Mouse (Mus musculus): ENCODE data around the gene Mapk3. TPM values are rescaled to one million over a fixed set of nuclear protein-coding genes. Genes with fewer than 3 reads are reported as not detected.

Gene Mapk3
- polyA plus RNA-seq, 1 experiment, result 132 TPM

DNA sequence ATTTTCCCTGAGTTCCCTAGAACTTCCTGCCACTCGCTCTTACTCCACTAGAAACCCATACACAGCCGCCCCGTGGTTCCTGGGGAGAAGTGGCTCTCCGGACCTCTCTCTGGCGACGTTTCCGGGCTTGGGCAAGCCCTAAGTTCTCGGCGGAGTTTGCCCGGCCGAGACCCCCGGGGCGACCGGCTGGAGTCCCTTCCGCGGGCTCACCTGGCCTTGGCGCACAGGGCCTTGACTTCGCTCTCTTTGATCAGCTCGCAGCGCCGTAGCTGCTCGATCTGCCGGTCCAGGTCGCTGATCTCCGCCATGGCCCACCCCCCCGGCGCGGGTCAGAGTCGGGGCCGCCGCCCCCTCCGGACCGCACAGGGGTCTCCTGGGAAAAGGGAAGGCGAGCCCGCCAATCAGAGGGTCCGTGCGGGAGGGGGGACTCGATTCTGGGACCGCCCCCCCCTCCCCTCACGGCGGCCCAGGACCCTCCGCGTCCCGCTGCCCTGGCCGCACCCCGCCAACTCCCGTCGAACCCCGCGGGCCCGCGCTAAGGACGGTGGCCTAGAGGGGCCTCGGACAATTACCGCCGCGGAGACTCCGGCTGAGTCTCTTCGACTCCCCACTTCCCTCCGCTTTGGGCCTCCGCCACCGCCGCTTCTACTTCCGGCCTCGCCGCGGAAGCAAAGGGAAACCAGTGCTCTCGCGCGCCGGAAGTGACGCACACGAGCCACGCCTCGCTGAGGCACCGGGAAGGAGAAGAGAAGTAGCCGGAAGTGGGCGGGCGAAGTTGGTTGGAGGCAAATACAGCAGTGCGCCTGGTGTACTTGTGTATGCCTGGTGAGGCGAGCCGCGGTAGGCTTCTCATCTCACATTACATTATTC lies 32.7 kb downstream of the Mapk3 start, which contains the start of gene Ppp4c:
Gene Ppp4c (minus strand): TSS at position 646 of the 870 bp plus-strand sequence.
- Histone ChIP-seq H3K27ac (ENCODE audit: insufficient read depth, low read length) (peak within 1 kb of the TSS; percentile 84), H3K4me1 (ENCODE audit: control insufficient read depth, insufficient read depth, low read length) (peaks cover 2% of the 10 kb centered on the region), H3K4me3 (ENCODE audit: insufficient read depth, low read length) (peak within 1 kb of the TSS; percentile 97)
- no peak for TF ChIP-seq CTCF (IDR thresholded peaks at IDR 0.05; ENCODE audit: borderline replicate concordance, insufficient read depth, low read length)
- peak; percentile 84 for TF ChIP-seq POLR2A (IDR thresholded peaks at IDR 0.05; ENCODE audit: low read depth, low read length)

DNA sequence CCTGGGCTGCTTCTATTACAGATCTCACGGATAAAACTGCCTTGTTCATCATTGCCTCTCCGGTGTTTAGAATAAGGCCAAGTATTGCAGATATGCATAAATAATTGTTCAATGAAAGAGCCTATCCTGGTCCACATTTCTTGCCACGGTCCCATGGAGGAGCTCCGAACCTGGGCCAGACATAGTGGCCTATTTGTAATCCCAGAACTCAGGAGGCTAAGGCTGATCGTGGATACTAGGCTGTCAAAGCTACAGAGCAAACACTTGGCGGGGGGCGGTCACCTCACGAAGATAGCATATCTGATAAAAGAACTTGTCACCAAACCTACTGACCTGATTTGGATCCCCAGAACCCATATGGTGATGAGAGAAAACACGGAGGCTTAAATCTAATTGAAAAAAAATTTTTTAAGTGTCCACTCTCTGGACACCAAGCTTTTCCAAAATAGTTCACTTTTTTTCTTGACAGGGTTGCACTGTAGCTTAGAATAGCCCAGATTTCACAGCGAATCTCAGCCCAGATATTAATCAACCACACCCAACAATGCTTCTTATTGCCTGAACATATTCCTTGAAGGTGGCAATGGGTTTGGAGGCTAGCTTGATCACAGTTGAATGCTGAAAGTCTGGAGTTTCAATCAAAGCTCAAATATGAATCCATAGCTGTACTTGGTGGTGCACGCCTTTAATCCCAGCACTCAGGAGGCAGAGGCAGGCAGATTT lies 33.5 kb downstream of the Mapk3 start:
- no peak for TF ChIP-seq CTCF (IDR thresholded peaks at IDR 0.05; ENCODE audit: borderline replicate concordance, insufficient read depth, low read length)
- no peak; the same call in 1 of the 2 replicates for TF ChIP-seq POLR2A (IDR thresholded peaks at IDR 0.05; ENCODE audit: low read depth, low read length)
- peak overlapping the region; percentile 49; the same call in 1 of the 2 replicates for H3K27ac ChIP-seq (ENCODE audit: insufficient read depth, low read length)
- peaks cover 2% of the 10 kb centered on the region for H3K4me1 ChIP-seq (ENCODE audit: control insufficient read depth, insufficient read depth, low read length)
- H3K4me3 ChIP-seq (ENCODE audit: insufficient read depth, low read length), result peak overlapping the region; percentile 16; the same call in 1 of the 2 replicates

DNA sequence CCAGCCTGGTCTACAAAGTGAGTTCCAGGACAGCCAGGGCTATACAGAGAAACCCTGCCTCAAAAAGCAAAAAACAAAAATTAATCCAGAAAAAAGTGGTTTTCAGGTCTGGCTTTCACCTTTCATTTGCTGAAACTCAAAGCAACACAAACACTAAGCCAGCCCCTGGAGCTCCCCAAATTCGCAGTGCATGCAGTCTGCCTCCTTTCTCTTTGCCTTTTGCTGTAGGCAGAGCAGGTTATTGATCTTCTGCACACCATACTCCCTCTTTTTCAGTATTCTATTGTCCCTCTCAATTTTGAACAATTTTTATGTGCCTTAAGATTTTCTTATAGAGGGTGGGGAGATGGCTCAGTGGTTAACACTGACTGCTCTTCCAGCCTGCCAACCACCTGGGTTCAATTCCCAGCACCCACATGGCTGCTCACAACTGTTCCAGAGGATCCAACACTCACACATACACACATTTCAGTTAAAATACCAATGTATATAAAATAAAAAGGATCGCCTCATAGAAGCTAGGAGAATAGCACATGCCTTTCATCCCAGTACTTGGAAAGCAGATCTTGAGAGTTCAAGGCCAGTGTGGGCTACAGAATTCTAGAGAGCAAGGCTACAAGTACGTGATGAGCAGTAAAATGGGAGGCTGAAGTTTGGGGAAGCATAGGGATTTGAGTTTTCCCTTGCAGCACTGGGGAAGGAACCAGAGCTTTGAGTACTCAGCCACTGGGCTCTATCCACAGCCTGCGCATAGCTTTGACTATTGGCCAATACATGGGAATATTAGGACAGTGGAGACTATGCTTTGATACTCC lies 34.3 kb downstream of the Mapk3 start:
- TF ChIP-seq POLR2A (IDR thresholded peaks at IDR 0.05; ENCODE audit: low read depth, low read length) (peak; percentile 28), CTCF (IDR thresholded peaks at IDR 0.05; ENCODE audit: borderline replicate concordance, insufficient read depth, low read length) (no peak)
- Histone ChIP-seq H3K4me1 (ENCODE audit: control insufficient read depth, insufficient read depth, low read length) (peaks cover 2% of the 10 kb centered on the region), H3K4me3 (ENCODE audit: insufficient read depth, low read length) (no peak overlapping the region), H3K27ac (ENCODE audit: insufficient read depth, low read length) (no peak overlapping the region)

DNA sequence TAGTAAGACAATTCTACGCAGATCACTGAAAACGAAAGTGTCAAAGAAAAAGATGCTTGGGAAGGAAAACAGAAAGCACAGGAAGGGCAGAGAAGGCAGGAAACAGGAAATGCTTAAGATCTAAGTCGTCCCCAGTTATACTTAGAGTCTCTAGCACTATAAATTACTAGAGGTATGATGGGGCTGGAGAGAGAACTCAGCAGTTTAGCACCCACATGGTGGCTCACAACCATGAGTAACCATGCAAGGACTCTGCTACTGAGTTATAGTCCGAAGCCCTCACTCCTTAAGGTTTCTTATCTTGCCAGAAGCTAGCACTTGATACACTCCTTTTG lies 34.8 kb downstream of the Mapk3 start:
- peaks cover 2% of the 10 kb centered on the region for H3K4me1 ChIP-seq (ENCODE audit: control insufficient read depth, insufficient read depth, low read length)
- TF ChIP-seq POLR2A (IDR thresholded peaks at IDR 0.05; ENCODE audit: low read depth, low read length), result no peak
- TF ChIP-seq CTCF (IDR thresholded peaks at IDR 0.05; ENCODE audit: borderline replicate concordance, insufficient read depth, low read length), result no peak
- H3K27ac ChIP-seq (ENCODE audit: insufficient read depth, low read length), result no peak overlapping the region
- H3K4me3 ChIP-seq (ENCODE audit: insufficient read depth, low read length), result no peak overlapping the region

DNA sequence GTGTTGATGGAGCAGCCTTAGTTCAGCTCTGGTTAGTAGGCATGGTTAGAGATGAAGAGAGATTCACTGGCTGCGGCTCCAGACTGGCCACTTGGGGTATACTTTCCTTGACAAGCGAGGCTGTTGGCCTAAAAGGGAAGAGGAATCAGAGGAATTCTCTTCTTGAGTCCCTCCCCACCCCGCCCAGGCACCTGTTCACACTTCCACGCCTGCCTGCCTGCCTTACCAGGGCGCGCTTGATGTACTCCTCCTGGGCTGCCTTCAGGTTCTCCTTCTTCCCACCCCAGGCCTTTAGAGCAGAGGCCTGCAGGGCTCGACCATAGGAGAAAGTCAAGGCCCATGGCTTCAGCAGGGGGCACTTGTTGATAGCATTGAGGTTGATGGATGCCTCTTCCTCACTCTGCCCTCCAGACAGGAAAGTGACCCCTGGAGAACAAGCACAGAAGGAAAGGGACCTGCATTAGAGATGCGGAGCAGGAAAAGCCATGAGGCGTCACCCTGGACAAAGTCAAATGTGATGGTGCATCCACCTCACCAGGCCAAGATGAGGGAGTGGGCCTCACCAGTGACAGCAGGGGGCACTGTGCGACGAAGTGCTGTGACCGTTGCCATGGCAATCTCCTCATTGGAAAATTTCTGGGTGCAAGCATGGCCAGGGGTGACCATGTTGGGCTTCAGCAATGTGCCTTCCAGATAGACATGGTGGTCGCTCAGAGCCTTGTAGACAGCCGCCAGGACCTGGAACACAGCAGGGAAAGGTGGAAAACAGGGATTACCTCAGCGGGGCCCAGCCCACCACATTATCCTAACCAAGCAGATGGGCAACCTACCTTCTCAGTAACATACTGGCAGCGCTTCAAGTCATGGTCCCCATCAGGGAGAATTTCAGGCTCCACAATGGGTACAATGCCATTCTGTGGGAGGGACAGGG lies 36.3 kb downstream of the Mapk3 start:
- peak; percentile 71; the same call in 1 of the 2 replicates for TF ChIP-seq CTCF (IDR thresholded peaks at IDR 0.05; ENCODE audit: borderline replicate concordance, insufficient read depth, low read length)
- TF ChIP-seq POLR2A (IDR thresholded peaks at IDR 0.05; ENCODE audit: low read depth, low read length), result no peak
- Histone ChIP-seq H3K4me1 (ENCODE audit: control insufficient read depth, insufficient read depth, low read length) (peaks cover 2% of the 10 kb centered on the region), H3K4me3 (ENCODE audit: insufficient read depth, low read length) (no peak overlapping the region), H3K27ac (ENCODE audit: insufficient read depth, low read length) (no peak overlapping the region)

DNA sequence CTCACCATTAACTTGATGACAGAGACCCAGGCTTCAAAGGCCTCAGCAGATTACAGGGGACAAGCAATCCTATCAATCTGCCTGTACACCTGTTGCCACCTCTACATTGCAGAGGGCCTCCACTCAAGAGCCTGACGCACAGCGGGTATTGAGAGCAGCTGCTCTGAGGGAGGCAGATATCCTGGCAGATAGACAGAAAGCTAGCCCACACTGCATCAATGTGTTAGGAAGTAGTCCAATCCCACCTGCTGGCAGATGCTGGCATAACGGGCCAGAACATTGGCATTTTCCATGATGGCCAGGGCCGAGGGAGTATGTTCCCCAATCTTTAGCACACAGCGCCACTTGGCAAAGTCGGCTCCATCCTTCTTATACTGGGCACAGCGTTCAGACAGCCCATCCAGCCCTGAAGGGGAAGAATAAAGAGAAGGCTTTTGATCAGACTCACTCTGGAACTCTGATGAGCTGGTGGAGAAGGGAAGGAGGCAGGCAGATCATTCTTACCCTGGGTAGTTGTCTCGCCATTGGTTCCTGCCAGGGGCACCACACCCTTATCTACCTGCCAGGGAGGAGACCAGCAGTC lies 37.0 kb downstream of the Mapk3 start:
- no peak; the same call in 1 of the 2 replicates for TF ChIP-seq CTCF (IDR thresholded peaks at IDR 0.05; ENCODE audit: borderline replicate concordance, insufficient read depth, low read length)
- TF ChIP-seq POLR2A (IDR thresholded peaks at IDR 0.05; ENCODE audit: low read depth, low read length), result no peak
- peak overlapping the region; percentile 71 for H3K4me3 ChIP-seq (ENCODE audit: insufficient read depth, low read length)
- peaks cover 2% of the 10 kb centered on the region for H3K4me1 ChIP-seq (ENCODE audit: control insufficient read depth, insufficient read depth, low read length)
- no peak overlapping the region for H3K27ac ChIP-seq (ENCODE audit: insufficient read depth, low read length)

DNA sequence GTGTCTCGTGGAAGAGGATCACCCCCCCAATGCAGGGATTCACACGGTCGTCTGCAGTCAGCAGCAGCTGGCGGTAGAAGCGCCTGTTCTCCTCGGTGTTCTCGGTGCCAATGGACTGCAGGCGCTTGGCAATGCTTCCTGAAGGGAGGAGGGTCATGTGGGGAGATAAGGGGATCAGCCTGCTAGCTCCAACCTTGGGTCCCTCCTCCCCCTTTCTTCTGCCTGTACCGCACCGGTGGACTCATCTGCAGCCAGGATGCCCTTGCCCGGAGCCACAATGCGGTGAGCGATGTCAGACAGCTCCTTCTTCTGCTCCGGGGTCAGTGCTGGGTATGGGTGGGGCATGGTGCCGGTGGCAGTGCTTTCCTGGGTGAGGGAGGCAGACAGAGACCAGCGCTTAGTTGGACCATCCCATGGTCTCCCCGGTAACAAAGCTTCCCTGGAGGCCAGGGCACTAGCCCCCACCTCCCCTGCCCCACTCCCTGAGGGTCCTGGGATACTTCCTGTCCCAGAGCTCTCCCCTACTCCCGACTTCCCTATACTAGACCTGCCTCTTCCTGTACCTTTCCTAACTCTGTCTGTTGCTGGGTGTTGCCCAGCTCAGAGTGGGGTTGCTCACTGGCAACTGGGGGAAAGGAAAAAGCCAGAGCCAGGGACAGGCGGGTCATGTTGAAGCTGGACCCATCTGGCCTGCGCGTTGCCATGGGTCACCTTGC lies 38.2 kb downstream of the Mapk3 start, which contains the start of gene Fam57b:
Gene Fam57b (plus strand): TSS at position 258 of the 716 bp plus-strand sequence.
- H3K4me3 ChIP-seq (ENCODE audit: insufficient read depth, low read length), result peak within 1 kb of the TSS; percentile 71
- TF ChIP-seq CTCF (IDR thresholded peaks at IDR 0.05; ENCODE audit: borderline replicate concordance, insufficient read depth, low read length), result no peak
- peak; percentile 53 for TF ChIP-seq POLR2A (IDR thresholded peaks at IDR 0.05; ENCODE audit: low read depth, low read length)
- peak within 1 kb of the TSS; percentile 88 for H3K27ac ChIP-seq (ENCODE audit: insufficient read depth, low read length)
- peaks cover 2% of the 10 kb centered on the region for H3K4me1 ChIP-seq (ENCODE audit: control insufficient read depth, insufficient read depth, low read length)

Data from embryonic fibroblast, embryonic 13.5 days (primary cell).